Comparison of ENCODE assay signal across 19 mouse cellular contexts in the genomic region with DNA sequence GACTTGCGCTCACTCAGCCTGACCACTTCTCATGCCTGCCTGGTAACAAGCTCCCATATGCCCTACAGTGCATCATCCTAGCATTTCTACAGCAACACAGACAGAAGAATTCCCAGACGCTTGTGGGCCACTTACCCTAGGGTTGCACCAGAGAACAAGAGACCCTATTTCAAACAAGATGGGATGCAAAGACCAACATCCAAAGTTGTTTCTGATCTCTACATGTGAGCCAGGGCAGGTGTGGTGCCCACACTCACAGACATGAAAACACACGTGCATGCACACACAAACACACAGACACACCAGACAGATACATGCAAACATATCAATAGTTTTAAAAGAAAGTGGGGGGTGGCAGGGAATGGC. TPM values are rescaled to one million over a fixed set of nuclear protein-coding genes. Genes with fewer than 3 reads are reported as not detected.
DNase-seq lines count a peak whose midpoint lies in the region; ATAC-seq and TF ChIP-seq lines count a peak whose summit lies in the region.
"Had no signal": no experiment of that assay in that cellular context is flagged by ENCODE, and none has a peak within 500 bp of the region (broad histone marks: within the 10 kb centered on the region; RNA-seq: fewer than 3 reads in every experiment).

No protein-coding gene starts in this region.

- no peak for TF ChIP-seq CTCF in stomach, postnatal 0 days (IDR thresholded peaks at IDR 0.05; ENCODE audit: low read depth)

- no peak overlapping the region for H3K9ac ChIP-seq in kidney, embryonic 15.5 days
- H3K9ac ChIP-seq in stomach, postnatal 0 days (ENCODE audit: low read length) = no peak overlapping the region
- H3K9ac ChIP-seq: forebrain, embryonic 12.5 days had no signal

- no peak for TF ChIP-seq EP300 in stomach, postnatal 0 days (optimal IDR thresholded peaks at IDR 0.05)

- H3K36me3 ChIP-seq in erythroblast, embryonic 14.5 days (ENCODE audit: control insufficient read depth) = peaks cover under 1% of the 10 kb centered on the region; the same call in 1 of the 2 replicates
- H3K36me3 ChIP-seq in kidney, embryonic 15.5 days = no peaks in the 10 kb centered on the region
- no peaks in the 10 kb centered on the region for H3K36me3 ChIP-seq in megakaryocyte, embryonic 14.5 days (replicated peaks; ENCODE audit: low read length)
- no peaks in the 10 kb centered on the region for H3K36me3 ChIP-seq in stomach, postnatal 0 days (ENCODE audit: control insufficient read depth, insufficient read depth, low read length)
- H3K36me3 ChIP-seq: embryonic facial prominence, embryonic 10.5 days; forebrain, embryonic 12.5 days had no signal

- 81% methylated on average over 3 of the region's 3 CpGs for WGBS in kidney, embryonic 15.5 days
- 87% methylated on average over 3 of the region's 3 CpGs for WGBS in stomach, postnatal 0 days

- no peak for DNase-seq in kidney, postnatal 4 days
- no peak for DNase-seq in stomach, postnatal 0 days (ENCODE audit: low spot score)
- no peak for DNase-seq in frontal cortex, postnatal 25 days (ENCODE audit: low spot score in 2 of 2)
- DNase-seq: cerebellum, adult 11-12 months; cerebellum, postnatal 10 days; gastrocnemius, adult 2 months; thymus, postnatal 25 days had no signal

- H3K27ac ChIP-seq in kidney, embryonic 15.5 days = peak overlapping the region; percentile 93
- H3K27ac ChIP-seq in stomach, postnatal 0 days (replicated peaks) = peak overlapping the region; percentile 49
- H3K27ac ChIP-seq: embryonic facial prominence, embryonic 10.5 days; forebrain, embryonic 12.5 days; gastrocnemius, adult 2 months; hindbrain, postnatal 0 days; left cerebral cortex, adult 2 months had no signal

- H3K9me3 ChIP-seq in erythroblast, embryonic 14.5 days (ENCODE audit: control insufficient read depth, low read length) = no peaks in the 10 kb centered on the region
- H3K9me3 ChIP-seq in kidney, embryonic 15.5 days (replicated peaks) = no peaks in the 10 kb centered on the region
- no peaks in the 10 kb centered on the region for H3K9me3 ChIP-seq in megakaryocyte, embryonic 14.5 days
- H3K9me3 ChIP-seq in stomach, postnatal 0 days (ENCODE audit: control insufficient read depth, low read length) = no peaks in the 10 kb centered on the region
- H3K9me3 ChIP-seq: embryonic facial prominence, embryonic 10.5 days; forebrain, embryonic 12.5 days had no signal

- no peak for ATAC-seq in erythroblast, adult 5-6 weeks (replicated peaks; ENCODE audit: low FRiP score, poor library complexity, severe bottlenecking)
- ATAC-seq in kidney, embryonic 15.5 days (replicated peaks; ENCODE audit: low FRiP score) = no peak
- no peak for ATAC-seq in megakaryocyte, adult 5-6 weeks (ENCODE audit: poor library complexity, severe bottlenecking)
- no peak for ATAC-seq in stomach, postnatal 0 days (ENCODE audit: low FRiP score, low TSS enrichment)
- ATAC-seq: hindbrain, postnatal 0 days; lung, postnatal 0 days had no signal

- H3K4me1 ChIP-seq in erythroblast, embryonic 14.5 days (ENCODE audit: control insufficient read depth) = peaks cover 53% of the 10 kb centered on the region
- peaks cover 36% of the 10 kb centered on the region for H3K4me1 ChIP-seq in kidney, embryonic 15.5 days
- peaks cover 71% of the 10 kb centered on the region for H3K4me1 ChIP-seq in megakaryocyte, embryonic 14.5 days
- no peaks in the 10 kb centered on the region for H3K4me1 ChIP-seq in stomach, postnatal 0 days (replicated peaks; ENCODE audit: control insufficient read depth, insufficient read depth)

- H3K4me2 ChIP-seq in kidney, embryonic 15.5 days = no peak overlapping the region
- no peak overlapping the region for H3K4me2 ChIP-seq in stomach, postnatal 0 days (replicated peaks; ENCODE audit: low read depth)
- H3K4me2 ChIP-seq: forebrain, embryonic 12.5 days had no signal

- H3K27me3 ChIP-seq in erythroblast, embryonic 14.5 days (ENCODE audit: control insufficient read depth) = no peaks in the 10 kb centered on the region
- no peaks in the 10 kb centered on the region for H3K27me3 ChIP-seq in kidney, embryonic 15.5 days
- peaks cover 11% of the 10 kb centered on the region for H3K27me3 ChIP-seq in megakaryocyte, embryonic 14.5 days (replicated peaks)
- H3K27me3 ChIP-seq in stomach, postnatal 0 days (ENCODE audit: control insufficient read depth, insufficient read depth, low read length) = no peaks in the 10 kb centered on the region
- H3K27me3 ChIP-seq: forebrain, embryonic 12.5 days had no signal

- peak overlapping the region; percentile 36 for H3K4me3 ChIP-seq in erythroblast, embryonic 14.5 days (replicated peaks)
- no peak overlapping the region for H3K4me3 ChIP-seq in kidney, embryonic 15.5 days (replicated peaks)
- H3K4me3 ChIP-seq in megakaryocyte, embryonic 14.5 days (replicated peaks) = peak overlapping the region; percentile 59
- H3K4me3 ChIP-seq in stomach, postnatal 0 days (ENCODE audit: low read depth, low read length) = no peak overlapping the region
- H3K4me3 ChIP-seq: embryonic facial prominence, embryonic 10.5 days; forebrain, embryonic 12.5 days; gastrocnemius, adult 2 months; left cerebral cortex, adult 2 months had no signal

RNA-seq across cellular contexts. Expression of a gene that starts 24.4 kb away (rescaled TPM):
- not detected in 2 replicates for polyA plus RNA-seq in erythroblast, embryonic 14.5 days (2012)
- total RNA-seq in erythroblast, adult 5-6 weeks (2015; ENCODE audit: low replicate concordance) = not detected in 2 replicates
- total RNA-seq in erythroblast, adult 5-6 weeks (2017; ENCODE audit: low replicate concordance) = not detected in 2 replicates
- polyA plus RNA-seq in kidney, embryonic 15.5 days (2015; fragmentation: Nextera tagmentation; extraction: Ambion mirVana) = 1.8 and 4.4 TPM in 2 replicates
- polyA plus RNA-seq in megakaryocyte, embryonic 14.5 days (2012; ENCODE audit: insufficient read depth, low replicate concordance) = 0.13 TPM in 1 of 2 replicates, not detected in the other
- total RNA-seq in megakaryocyte, adult 5-6 weeks (2015) = not detected in 2 replicates
- not detected in 2 replicates for total RNA-seq in megakaryocyte, adult 5-6 weeks (2017)
- 3.5 and 4.2 TPM in 2 replicates for polyA plus RNA-seq in stomach, postnatal 0 days (2015; fragmentation: Nextera tagmentation; extraction: Ambion mirVana)
- total RNA-seq: gastrocnemius, adult 2 months; hematopoietic stem cell, adult 5-6 weeks had no signal
- polyA plus RNA-seq: heart, postnatal 0 days had no signal

RNA-seq across cellular contexts. Expression of a gene that starts 24.8 kb away (rescaled TPM):
- polyA plus RNA-seq in erythroblast, embryonic 14.5 days (2012) = 0.55 and 0.66 TPM in 2 replicates
- 20.2 and 22.4 TPM in 2 replicates for total RNA-seq in erythroblast, adult 5-6 weeks (2015; ENCODE audit: low replicate concordance)
- total RNA-seq in erythroblast, adult 5-6 weeks (2017; ENCODE audit: low replicate concordance) = 20.9 and 22.4 TPM in 2 replicates
- polyA plus RNA-seq in kidney, embryonic 15.5 days (2015; fragmentation: Nextera tagmentation; extraction: Ambion mirVana) = 79.6 and 81.5 TPM in 2 replicates
- 2.1 and 11.7 TPM in 2 replicates for polyA plus RNA-seq in megakaryocyte, embryonic 14.5 days (2012; ENCODE audit: insufficient read depth, low replicate concordance)
- 32.5 and 36.1 TPM in 2 replicates for total RNA-seq in megakaryocyte, adult 5-6 weeks (2015)
- 42.1 and 43.6 TPM in 2 replicates for total RNA-seq in megakaryocyte, adult 5-6 weeks (2017)
- polyA plus RNA-seq in stomach, postnatal 0 days (2015; fragmentation: Nextera tagmentation; extraction: Ambion mirVana) = 59.4 and 70.9 TPM in 2 replicates

Comparison
In these comparisons a context has a peak if more than half of its experiments do, and no peak if none do; other contexts are left out.
1. H3K4me3 ChIP-seq: peak in erythroblast, embryonic 14.5 days (single experiment) and megakaryocyte, embryonic 14.5 days (single experiment); none in kidney, embryonic 15.5 days (single experiment) and stomach, postnatal 0 days (single experiment).